Mouse (Mus musculus): ENCODE data around the gene E130309D02Rik.

Gene E130309D02Rik

DNA sequence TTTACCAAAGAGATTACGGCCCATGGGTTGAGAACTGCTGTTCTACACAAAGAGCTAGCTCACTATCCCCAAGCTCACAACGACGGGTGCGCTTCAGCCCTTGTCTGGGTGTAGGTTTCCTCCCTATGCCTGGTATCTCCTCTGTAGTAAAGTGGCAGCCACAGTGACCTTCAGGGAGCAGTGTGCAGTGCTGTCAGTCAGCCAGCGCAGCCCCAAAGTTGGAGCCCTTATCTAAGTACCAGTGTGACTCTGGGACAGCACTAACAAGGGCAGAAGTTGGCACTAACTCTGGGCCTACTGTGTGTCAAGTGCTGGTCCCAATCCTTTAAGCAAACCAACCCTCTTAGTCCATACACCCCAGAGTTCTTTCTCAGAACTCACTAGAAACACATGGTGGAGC, 6.3 kb downstream of the E130309D02Rik start:
- no peak for DNase-seq

- no peak for DNase-seq
These were observed 10.9 kb downstream of the E130309D02Rik start for GRCm38 (mm10) chr5:143304251-143304650.

DNA sequence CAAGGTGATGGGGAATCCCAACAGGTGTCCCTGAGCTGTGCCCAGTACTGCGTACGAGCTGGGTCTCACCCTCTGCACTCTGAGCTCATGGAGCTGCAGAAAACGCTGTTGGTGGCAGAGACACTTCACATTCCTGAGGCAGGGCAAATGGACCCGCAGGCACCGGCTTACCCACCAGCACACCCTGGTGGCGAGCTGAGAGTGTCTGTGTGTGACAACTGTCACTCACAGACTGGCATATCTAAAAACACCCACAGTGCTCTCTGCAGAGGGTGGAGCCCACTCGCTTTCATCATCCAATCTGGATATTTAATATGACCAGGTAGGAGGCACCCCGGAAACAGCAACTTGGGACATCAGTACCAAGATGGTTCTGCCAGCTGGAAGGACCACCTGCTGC, 13.9 kb downstream of the E130309D02Rik start:
- DNase-seq, result no peak

GRCm38 (mm10) chr5:143299686-143300085, 15.5 kb downstream of the E130309D02Rik start:
- DNase-seq, result peak in 1 of 2 experiments; percentile 37

DNA sequence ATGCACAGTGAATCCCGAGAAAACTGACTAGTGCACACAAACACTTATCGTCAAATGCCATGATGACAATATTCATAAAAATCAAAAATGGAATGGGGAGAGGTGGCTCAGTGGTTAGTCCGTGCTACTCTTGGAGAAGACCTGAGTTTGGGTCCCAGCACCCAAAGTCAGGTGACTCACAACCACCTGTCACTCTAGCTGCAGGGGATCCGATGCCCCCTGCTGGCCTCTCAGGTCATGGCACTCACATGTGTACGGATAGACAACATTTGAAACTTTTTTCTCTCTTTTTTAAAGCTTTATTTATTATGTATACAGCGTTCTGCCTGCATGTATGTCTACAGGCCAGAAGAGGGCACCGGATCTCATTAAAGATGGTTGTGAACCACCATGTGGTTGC, 16.8 kb downstream of the E130309D02Rik start:
- DNase-seq, result no peak

DNA sequence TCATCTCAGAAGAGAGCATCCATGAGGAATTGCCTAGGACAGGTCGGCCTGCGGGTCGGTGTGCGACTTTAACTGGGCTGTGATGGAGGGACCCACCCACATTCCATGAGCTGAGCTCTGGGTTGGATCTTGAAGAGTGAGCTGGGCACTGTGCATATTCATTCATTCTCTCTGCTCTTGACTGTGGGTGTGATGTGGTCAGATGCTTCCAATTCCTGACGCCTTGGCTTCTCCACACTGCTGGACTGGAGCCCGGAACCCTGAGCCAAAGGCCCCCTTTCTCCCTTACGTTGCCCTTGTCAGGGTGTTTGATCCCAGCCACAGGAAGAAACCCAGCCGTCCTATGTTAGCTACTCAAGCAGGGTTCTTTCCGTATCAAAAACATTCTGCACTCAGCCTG, 17.2 kb downstream of the E130309D02Rik start:
- no peak for DNase-seq

DNA sequence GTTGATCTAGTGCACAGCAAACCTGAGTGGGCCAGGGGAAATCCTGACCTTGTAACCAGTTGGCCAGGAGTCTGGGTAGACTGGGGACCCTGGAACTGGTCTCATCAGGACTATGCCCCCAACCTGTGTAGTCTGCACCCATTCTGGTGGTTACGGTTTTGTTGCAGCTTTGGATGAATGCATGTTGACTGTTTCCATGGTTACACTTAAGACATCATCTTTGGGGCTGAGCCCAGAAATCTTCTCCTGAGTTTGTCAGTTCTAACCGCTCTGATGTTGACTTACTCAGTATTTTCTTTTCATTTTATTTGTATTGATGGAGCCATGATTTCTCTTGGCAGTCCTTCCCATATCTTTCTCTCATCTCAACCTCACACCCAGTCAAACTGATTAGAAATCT, 19.8 kb downstream of the E130309D02Rik start:
- DNase-seq, result no peak

DNA sequence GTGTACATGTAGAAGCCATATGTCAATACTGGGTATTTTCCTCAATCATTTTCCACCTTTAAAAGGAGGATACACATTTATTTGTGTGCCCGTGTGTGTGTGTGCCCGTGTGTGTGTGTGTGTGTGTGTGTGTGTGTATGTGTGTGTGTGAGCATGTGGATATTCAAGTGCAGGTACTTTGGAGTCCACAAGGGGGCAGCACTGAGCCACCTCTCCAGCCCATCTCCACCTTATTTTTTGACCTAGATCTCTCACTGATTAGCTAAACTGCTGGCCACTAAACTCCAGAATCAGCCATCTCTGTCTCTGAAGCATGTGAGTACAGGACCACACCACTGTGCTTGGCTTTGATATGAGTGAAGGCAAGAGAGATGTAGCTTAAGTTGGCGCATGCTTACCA, 20.3 kb downstream of the E130309D02Rik start:
- no peak for DNase-seq

- DNase-seq, result no peak
These were observed 21.8 kb downstream of the E130309D02Rik start, which contains the start of gene Zfp853 for GRCm38 (mm10) chr5:143293404-143293803. Gene Zfp853 (minus strand): TSS chr5:143293623.

GRCm38 (mm10) chr5:143292879-143293278, 22.3 kb downstream of the E130309D02Rik start:
- no peak for DNase-seq

GRCm38 (mm10) chr5:143289299-143289698, 25.9 kb downstream of the E130309D02Rik start:
- DNase-seq, result no peak

DNA sequence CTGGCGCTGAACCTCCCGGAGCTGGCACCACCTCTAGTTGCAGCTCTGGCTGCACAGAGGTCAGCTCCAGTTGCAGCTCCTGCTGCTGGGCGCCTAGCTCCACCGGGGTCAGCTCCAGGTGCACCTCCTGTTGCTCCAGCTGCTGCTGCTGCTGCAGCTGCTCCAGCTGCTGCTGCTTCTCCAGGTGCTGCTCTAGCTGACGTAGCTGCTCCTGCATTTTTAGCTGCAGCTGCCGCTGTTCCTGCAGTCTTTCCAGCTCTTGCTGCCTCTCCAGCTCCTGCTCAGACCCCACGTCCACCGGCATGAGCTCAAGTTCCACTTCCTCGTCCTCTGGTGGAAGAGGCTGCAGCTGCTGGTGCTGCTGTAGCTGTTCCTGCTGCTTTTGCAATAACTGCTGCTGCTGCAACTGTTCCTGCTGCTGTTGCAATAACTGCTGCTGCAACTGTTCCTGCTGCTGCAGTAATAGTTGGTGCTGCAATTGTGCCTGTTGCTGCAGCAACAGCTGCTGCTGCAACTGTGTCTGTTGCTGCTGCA, 26.7 kb downstream of the E130309D02Rik start:
- no peak for DNase-seq

GRCm38 (mm10) chr5:143287774-143288328, 27.3 kb downstream of the E130309D02Rik start:
- DNase-seq, result no peak

- no peak for DNase-seq
These were observed 30.4 kb downstream of the E130309D02Rik start for GRCm38 (mm10) chr5:143284762-143285161.

- DNase-seq, result no peak
These were observed 35.9 kb downstream of the E130309D02Rik start for GRCm38 (mm10) chr5:143279247-143279646.

- DNase-seq, result no peak
These were observed 39.4 kb downstream of the E130309D02Rik start for GRCm38 (mm10) chr5:143275761-143276160.

DNA sequence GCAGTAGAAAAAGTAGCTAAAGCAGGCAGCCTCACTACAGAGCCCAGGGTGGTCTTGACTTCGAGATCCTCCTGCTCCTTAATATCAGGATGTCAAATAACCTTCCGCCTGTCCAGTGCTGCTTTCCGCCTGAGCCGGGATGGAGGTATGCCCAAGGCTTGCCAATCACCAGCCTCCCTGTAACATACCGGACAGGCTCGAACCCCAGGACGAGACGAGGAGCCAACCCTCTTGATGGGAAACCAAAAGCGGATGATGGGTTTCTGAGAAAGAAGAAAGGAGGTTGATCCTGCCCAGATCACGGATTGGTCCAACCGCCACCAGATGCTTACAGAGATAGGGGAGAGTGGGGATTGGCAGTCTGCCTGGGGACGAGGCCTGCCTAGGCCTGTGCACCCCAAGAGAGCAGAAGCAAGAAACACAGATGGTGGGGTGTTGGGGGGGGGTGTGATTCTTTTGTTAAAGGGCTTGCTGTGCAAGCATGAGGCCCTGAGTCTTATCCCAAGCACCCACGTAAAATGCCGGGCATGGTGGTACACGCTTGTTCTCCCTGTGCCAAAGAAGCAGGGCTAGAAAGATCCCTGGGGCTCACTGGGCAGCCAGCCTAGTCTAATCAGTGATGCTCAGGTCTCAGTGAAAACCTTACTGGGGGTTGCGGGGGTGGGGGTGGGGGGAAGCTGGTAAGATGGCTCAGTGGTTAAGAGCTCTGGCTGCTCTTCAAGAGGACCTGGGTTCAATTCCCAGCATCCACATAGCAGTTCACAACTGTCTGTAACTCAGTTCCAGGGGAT, 42.4 kb downstream of the E130309D02Rik start:
- DNase-seq, result no peak

DNA sequence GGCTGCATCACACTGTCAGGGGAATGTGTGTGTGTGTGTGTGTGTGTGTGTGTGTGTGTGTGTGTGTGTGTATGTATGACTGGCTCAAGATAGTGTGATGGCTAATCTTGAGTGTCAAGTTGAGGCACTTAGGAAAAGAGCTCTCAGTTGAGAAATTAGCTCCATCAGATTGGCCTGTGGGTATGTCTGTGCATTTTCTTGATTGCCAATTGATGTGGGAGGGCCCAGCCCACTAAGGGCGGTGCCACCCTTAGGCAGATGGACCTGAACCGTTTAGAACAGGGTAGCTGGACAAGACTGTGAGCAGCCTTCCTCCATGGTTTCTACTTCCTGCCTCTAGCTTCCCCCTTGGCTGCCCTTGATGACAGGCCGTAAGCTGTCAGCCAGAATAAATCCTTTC, 43.1 kb downstream of the E130309D02Rik start:
- DNase-seq, result no peak

GRCm38 (mm10) chr5:143271642-143272041, 43.5 kb downstream of the E130309D02Rik start:
- DNase-seq, result no peak

DNA sequence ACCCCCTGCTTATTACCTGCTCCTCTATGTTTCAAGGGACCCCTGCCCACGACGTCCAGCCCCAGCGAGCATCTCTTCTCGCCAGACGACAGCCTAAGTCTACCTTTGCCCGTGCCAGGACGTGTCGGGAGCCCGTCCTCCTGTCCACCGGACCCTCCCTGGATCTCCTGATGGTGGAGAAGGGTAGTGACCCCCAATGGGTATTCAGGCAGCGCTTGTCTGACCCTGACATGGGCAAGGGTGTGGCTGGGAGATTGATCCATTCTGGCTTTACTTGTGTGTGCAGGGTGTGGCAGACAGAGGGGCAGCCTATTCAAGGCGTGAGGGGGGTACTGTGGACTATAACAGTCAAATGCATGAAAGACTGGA, 45.0 kb downstream of the E130309D02Rik start:
- no peak for DNase-seq

DNA sequence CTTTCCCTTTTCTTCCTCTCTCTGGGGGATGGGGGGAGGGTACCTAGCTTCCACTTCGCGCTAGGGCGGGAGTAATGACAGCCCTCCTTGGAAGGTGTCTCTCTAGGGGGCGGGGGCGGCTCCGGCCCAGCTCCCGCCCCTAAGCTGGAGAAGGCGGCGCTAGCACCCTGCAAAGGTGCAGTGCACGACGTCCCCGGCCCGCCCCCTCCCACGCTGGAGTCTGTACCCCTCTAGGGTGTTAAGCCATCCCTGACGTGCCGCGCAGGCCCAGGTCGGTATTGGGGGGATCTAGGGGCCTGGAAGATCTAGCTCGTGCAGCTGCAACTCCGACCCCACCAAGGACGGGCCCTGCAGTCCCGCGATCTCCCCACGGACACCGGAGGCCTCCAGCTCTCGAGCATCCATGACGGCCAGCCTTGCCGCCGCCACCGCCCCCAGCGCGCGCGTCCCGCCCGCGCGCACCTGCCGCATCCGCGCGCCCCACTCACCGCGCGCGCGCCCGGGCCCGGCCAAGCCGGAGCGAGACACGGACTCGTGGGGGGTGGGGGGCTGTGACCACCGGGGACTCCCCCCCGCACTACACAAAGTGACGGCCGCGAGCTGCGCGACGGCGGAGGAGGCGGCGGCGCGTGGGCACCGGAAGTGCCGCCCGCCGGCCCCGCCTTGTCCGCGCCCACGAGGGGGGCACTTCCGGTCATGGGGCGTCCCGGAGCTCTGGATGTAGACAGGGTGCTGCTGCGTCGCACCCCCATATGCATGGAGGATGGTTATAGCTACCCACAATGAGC, 45.6 kb downstream of the E130309D02Rik start, which contains the start of gene Zfp316:
Gene Zfp316, minus strand, starts transcription at position 660 of the 788 bp plus-strand sequence.
- DNase-seq, result peak; percentile 56 to 69

GRCm38 (mm10) chr5:143268985-143269362, 46.2 kb downstream of the E130309D02Rik start:
- DNase-seq, result no peak

- DNase-seq, result no peak
These were observed 48.4 kb downstream of the E130309D02Rik start for GRCm38 (mm10) chr5:143266794-143267193.

All from lung, adult 18-20 months (tissue).